Mouse (Mus musculus) stomach, embryonic 14.5 days (tissue): ENCODE measurements at regions not wholly inside any gene's neighbourhood (a gene's known extent, or its start where the extent isn't known, plus 50 kb on each side); places are given as distances from the start of the nearest gene placed in this dataset.

ENCODE experiments used
- ATAC-seq: fragments of 200-750 bp; cut with Nextera tagmentation; 2 replicates; pipeline ENCODE4 v1.8.0; 2017; ENCODE audit warnings: low read depth, moderate TSS enrichment; ENCODE audit not compliant: insufficient number of reproducible peaks, insufficient read depth, low FRiP score
- H3K27ac ChIP-seq: fragments of 300-500 bp; sonication (generic); 2 replicates; pipeline ENCODE4 v1.5.1; 2014; ENCODE audit warnings: mild to moderate bottlenecking, low read length, moderate library complexity, mixed read lengths
- H3K27me3 ChIP-seq: fragments of 300-500 bp; sonication (generic); 2 replicates; pipeline ENCODE4 v1.6.1; 2014; ENCODE audit warnings: low read length, control low read depth, mixed read lengths; ENCODE audit not compliant: control insufficient read depth, insufficient read depth
- H3K36me3 ChIP-seq: fragments of 300-500 bp; sonication (generic); 2 replicates; pipeline ENCODE4 v1.6.1; 2014; ENCODE audit warnings: mild to moderate bottlenecking, control low read depth, low read length, moderate library complexity, mixed read lengths; ENCODE audit not compliant: control insufficient read depth, insufficient read depth
- H3K4me1 ChIP-seq: fragments of 300-500 bp; sonication (generic); 2 replicates; pipeline ENCODE4 v1.6.1; 2014; ENCODE audit warnings: low read length, control low read depth, mixed read lengths; ENCODE audit not compliant: control insufficient read depth, insufficient read depth
- H3K4me2 ChIP-seq: fragments of 300-500 bp; sonication (generic); replicated peaks from 2 replicates; pipeline ENCODE4 v1.6.1; 2014; ENCODE audit warnings: low read depth, low read length, control low read depth
- H3K4me3 ChIP-seq: fragments of 300-500 bp; sonication (generic); 2 replicates; pipeline ENCODE4 v1.5.1; 2014; ENCODE audit warnings: low read depth, low read length, control low read depth
- H3K9ac ChIP-seq: fragments of 300-500 bp; sonication (generic); replicated peaks from 2 replicates; pipeline ENCODE4 v1.6.1; 2014; ENCODE audit warnings: low read depth, mild to moderate bottlenecking, control low read depth, low read length, moderate library complexity, mixed read lengths
- H3K9me3 ChIP-seq: fragments of 300-500 bp; sonication (generic); 2 replicates; pipeline ENCODE4 v1.6.1; 2016; ENCODE audit warnings: low read depth, low read length, control low read depth; ENCODE audit not compliant: control insufficient read depth
- WGBS: fragments of 180-500 bp; shearing (Covaris S2); extraction: QIAGEN DNeasy Blood & Tissue Kit; methylation state at CpG from one replicate; pipeline ENCODE4 v1.1.7; 2014; 5-methylcytosine and 5-hydroxymethylcytosine counted together

- Histone ChIP-seq H3K27ac (no peak overlapping the region), H3K4me3 (no peak overlapping the region), H3K27me3 (no peaks in the 10 kb centered on the region), H3K9ac (no peak overlapping the region), H3K4me2 (no peak overlapping the region), H3K36me3 (no peaks in the 10 kb centered on the region), H3K4me1 (0 out of 2 replicates have a peak, but pooled peaks cover 5% of the 10 kb centered on the region), H3K9me3 (no peaks in the 10 kb centered on the region)
- WGBS, result 35% methylated on average over 1 of the region's 1 CpGs
- ATAC-seq, result no peak
Observed at GRCm38 (mm10) chr8:89210684-89211083, 166.7 kb upstream of the Sall1 start.

GRCm38 (mm10) chr8:89207891-89208290 lies 163.9 kb upstream of the Sall1 start:
- Histone ChIP-seq H3K9ac (no peak overlapping the region), H3K9me3 (no peaks in the 10 kb centered on the region), H3K27me3 (no peaks in the 10 kb centered on the region), H3K4me2 (no peak overlapping the region), H3K27ac (no peak overlapping the region), H3K4me3 (no peak overlapping the region), H3K36me3 (no peaks in the 10 kb centered on the region), H3K4me1 (0 out of 2 replicates have a peak, but pooled peaks cover 5% of the 10 kb centered on the region)
- no peak for ATAC-seq
- 70% methylated on average over 2 of the region's 2 CpGs for WGBS

GRCm38 (mm10) chr8:89202484-89203096 lies 158.6 kb upstream of the Sall1 start:
- Histone ChIP-seq H3K4me3 (no peak overlapping the region), H3K9ac (no peak overlapping the region), H3K4me2 (no peak overlapping the region), H3K9me3 (no peaks in the 10 kb centered on the region), H3K27ac (no peak overlapping the region), H3K27me3 (no peaks in the 10 kb centered on the region), H3K36me3 (no peaks in the 10 kb centered on the region), H3K4me1 (no peaks in the 10 kb centered on the region)
- ATAC-seq, result no peak
- WGBS, result 80% methylated on average over 5 of the region's 5 CpGs

GRCm38 (mm10) chr8:89200301-89200700 lies 156.3 kb upstream of the Sall1 start:
- no peaks in the 10 kb centered on the region for H3K27me3 ChIP-seq
- H3K4me2 ChIP-seq, result no peak overlapping the region
- H3K9ac ChIP-seq, result no peak overlapping the region
- H3K4me1 ChIP-seq, result no peaks in the 10 kb centered on the region
- no peak overlapping the region for H3K4me3 ChIP-seq
- WGBS, result 90% methylated on average over 2 of the region's 2 CpGs
- H3K9me3 ChIP-seq, result no peaks in the 10 kb centered on the region
- H3K36me3 ChIP-seq, result no peaks in the 10 kb centered on the region
- ATAC-seq, result no peak
- H3K27ac ChIP-seq, result no peak overlapping the region

- H3K9ac ChIP-seq, result no peak overlapping the region
- no peak overlapping the region for H3K4me3 ChIP-seq
- H3K36me3 ChIP-seq, result no peaks in the 10 kb centered on the region
- WGBS, result 25% methylated on average over 17 of the region's 17 CpGs
- no peak overlapping the region for H3K4me2 ChIP-seq
- no peak overlapping the region for H3K27ac ChIP-seq
- no peaks in the 10 kb centered on the region for H3K4me1 ChIP-seq
- no peaks in the 10 kb centered on the region for H3K9me3 ChIP-seq
- no peak for ATAC-seq
- no peaks in the 10 kb centered on the region for H3K27me3 ChIP-seq
Observed at GRCm38 (mm10) chr8:89185314-89185713, 141.4 kb upstream of the Sall1 start.

- Histone ChIP-seq H3K9ac (no peak overlapping the region), H3K27me3 (no peaks in the 10 kb centered on the region), H3K4me1 (no peaks in the 10 kb centered on the region), H3K9me3 (no peaks in the 10 kb centered on the region), H3K4me3 (no peak overlapping the region), H3K4me2 (no peak overlapping the region), H3K36me3 (no peaks in the 10 kb centered on the region), H3K27ac (no peak overlapping the region)
- ATAC-seq, result no peak
- WGBS, result 95% methylated on average over 7 of the region's 7 CpGs
Observed at GRCm38 (mm10) chr8:89175631-89176030, 131.7 kb upstream of the Sall1 start.

- Histone ChIP-seq H3K4me3 (no peak overlapping the region), H3K9ac (no peak overlapping the region), H3K27me3 (no peaks in the 10 kb centered on the region), H3K27ac (no peak overlapping the region), H3K4me2 (no peak overlapping the region), H3K4me1 (no peaks in the 10 kb centered on the region), H3K36me3 (no peaks in the 10 kb centered on the region), H3K9me3 (no peaks in the 10 kb centered on the region)
- 83% methylated on average over 5 of the region's 5 CpGs for WGBS
- no peak for ATAC-seq
Observed at GRCm38 (mm10) chr8:89171561-89171960, 127.6 kb upstream of the Sall1 start.

- Histone ChIP-seq H3K36me3 (no peaks in the 10 kb centered on the region), H3K27ac (no peak overlapping the region), H3K9ac (no peak overlapping the region), H3K9me3 (no peaks in the 10 kb centered on the region), H3K4me1 (no peaks in the 10 kb centered on the region), H3K27me3 (no peaks in the 10 kb centered on the region), H3K4me2 (no peak overlapping the region), H3K4me3 (no peak overlapping the region)
- 42% methylated on average over 7 of the region's 7 CpGs for WGBS
- no peak for ATAC-seq
Observed at GRCm38 (mm10) chr8:89169484-89169883, 125.5 kb upstream of the Sall1 start.

- Histone ChIP-seq H3K4me1 (no peaks in the 10 kb centered on the region), H3K4me2 (no peak overlapping the region), H3K4me3 (no peak overlapping the region), H3K36me3 (no peaks in the 10 kb centered on the region), H3K27me3 (no peaks in the 10 kb centered on the region), H3K9me3 (no peaks in the 10 kb centered on the region), H3K27ac (no peak overlapping the region), H3K9ac (no peak overlapping the region)
- WGBS, result 69% methylated on average over 4 of the region's 4 CpGs
- no peak for ATAC-seq
Observed at GRCm38 (mm10) chr8:89167026-89167425, 123.1 kb upstream of the Sall1 start.
